Mouse (Mus musculus): Measurements from ENCODE around the gene Kcnk10. TPM values are rescaled to one million over a fixed set of nuclear protein-coding genes. Genes with fewer than 3 reads are reported as not detected.

The Kcnk10 gene
- total and polyA plus RNA-seq, 3 experiments = 0.16 TPM; not detected in 2

- no peak for TF ChIP-seq POLR2AphosphoS5 (IDR thresholded peaks at IDR 0.05; ENCODE audit: insufficient replicate concordance, low read depth, low read length)
- TF ChIP-seq TAL1 (conservative IDR thresholded peaks at IDR 0.05; ENCODE audit: low read depth, low read length) = no peak
- TF ChIP-seq CTCF (IDR thresholded peaks at IDR 0.05; ENCODE audit: low read depth, low read length) = no peak
- TF ChIP-seq GATA1 (IDR thresholded peaks at IDR 0.05; ENCODE audit: borderline replicate concordance, low read length) = no peak
- no peak for TF ChIP-seq GATA2 (IDR thresholded peaks at IDR 0.05; ENCODE audit: borderline replicate concordance, low read depth, low read length)
- no peaks in the 10 kb centered on the region for H3K4me1 ChIP-seq (ENCODE audit: insufficient read depth, low read depth, low read length)
- ATAC-seq (ENCODE audit: extremely low read depth, insufficient number of reproducible peaks, low FRiP score, poor library complexity, severe bottlenecking) (no peak), DNase-seq (ENCODE audit: low spot score) (no peak)
- H3K27me3 ChIP-seq (ENCODE audit: insufficient read depth, low read length) = no peaks in the 10 kb centered on the region
- no peaks in the 10 kb centered on the region for H3K36me3 ChIP-seq (replicated peaks)
- peaks cover 9% of the 10 kb centered on the region for H3K9me3 ChIP-seq (replicated peaks)
- H3K4me3 ChIP-seq (ENCODE audit: low read depth, low read length) = no peak overlapping the region
Measured at GRCm38 (mm10) chr12:98470097-98470496, 108.0 kb downstream of the Kcnk10 start.

- H3K36me3 ChIP-seq (replicated peaks) = no peaks in the 10 kb centered on the region
- H3K27me3 ChIP-seq (ENCODE audit: insufficient read depth, low read length) = no peaks in the 10 kb centered on the region
- ATAC-seq (ENCODE audit: extremely low read depth, insufficient number of reproducible peaks, low FRiP score, poor library complexity, severe bottlenecking) = no peak
- H3K4me1 ChIP-seq (ENCODE audit: insufficient read depth, low read depth, low read length) = no peaks in the 10 kb centered on the region
- no peak for TF ChIP-seq GATA1 (IDR thresholded peaks at IDR 0.05; ENCODE audit: borderline replicate concordance, low read length)
- no peak for TF ChIP-seq CTCF (IDR thresholded peaks at IDR 0.05; ENCODE audit: low read depth, low read length)
- TF ChIP-seq GATA2 (IDR thresholded peaks at IDR 0.05; ENCODE audit: borderline replicate concordance, low read depth, low read length) = no peak
- TF ChIP-seq TAL1 (conservative IDR thresholded peaks at IDR 0.05; ENCODE audit: low read depth, low read length) = no peak
- TF ChIP-seq POLR2AphosphoS5 (IDR thresholded peaks at IDR 0.05; ENCODE audit: insufficient replicate concordance, low read depth, low read length) = no peak
- no peak overlapping the region for H3K4me3 ChIP-seq (ENCODE audit: low read depth, low read length)
- H3K9me3 ChIP-seq (replicated peaks) = peaks cover 9% of the 10 kb centered on the region
- DNase-seq (ENCODE audit: low spot score) = no peak
Measured at GRCm38 (mm10) chr12:98467793-98468192, 110.3 kb downstream of the Kcnk10 start.

GRCm38 (mm10) chr12:98459889-98460288 is 118.2 kb downstream of the Kcnk10 start:
- Histone ChIP-seq H3K4me3 (ENCODE audit: low read depth, low read length) (no peak overlapping the region), H3K27me3 (ENCODE audit: insufficient read depth, low read length) (no peaks in the 10 kb centered on the region), H3K4me1 (ENCODE audit: insufficient read depth, low read depth, low read length) (no peaks in the 10 kb centered on the region), H3K9me3 (replicated peaks) (peaks cover 15% of the 10 kb centered on the region), H3K36me3 (replicated peaks) (no peaks in the 10 kb centered on the region)
- ATAC-seq (ENCODE audit: extremely low read depth, insufficient number of reproducible peaks, low FRiP score, poor library complexity, severe bottlenecking) (no peak), DNase-seq (ENCODE audit: low spot score) (no peak)
- TF ChIP-seq POLR2AphosphoS5 (IDR thresholded peaks at IDR 0.05; ENCODE audit: insufficient replicate concordance, low read depth, low read length) (no peak), CTCF (IDR thresholded peaks at IDR 0.05; ENCODE audit: low read depth, low read length) (peak; percentile 48), GATA2 (IDR thresholded peaks at IDR 0.05; ENCODE audit: borderline replicate concordance, low read depth, low read length) (no peak)

- H3K4me3 ChIP-seq (ENCODE audit: low read depth, low read length) = no peak overlapping the region
- no peaks in the 10 kb centered on the region for H3K27me3 ChIP-seq (ENCODE audit: insufficient read depth, low read length)
- no peak for ATAC-seq (ENCODE audit: extremely low read depth, insufficient number of reproducible peaks, low FRiP score, poor library complexity, severe bottlenecking)
- TF ChIP-seq CTCF (IDR thresholded peaks at IDR 0.05; ENCODE audit: low read depth, low read length) (no peak), GATA2 (IDR thresholded peaks at IDR 0.05; ENCODE audit: borderline replicate concordance, low read depth, low read length) (no peak), POLR2AphosphoS5 (IDR thresholded peaks at IDR 0.05; ENCODE audit: insufficient replicate concordance, low read depth, low read length) (no peak), TAL1 (conservative IDR thresholded peaks at IDR 0.05; ENCODE audit: low read depth, low read length) (no peak), GATA1 (IDR thresholded peaks at IDR 0.05; ENCODE audit: borderline replicate concordance, low read length) (no peak)
- no peak for DNase-seq (ENCODE audit: low spot score)
- no peaks in the 10 kb centered on the region for H3K4me1 ChIP-seq (ENCODE audit: insufficient read depth, low read depth, low read length)
- no peaks in the 10 kb centered on the region for H3K36me3 ChIP-seq (replicated peaks)
- peaks cover 15% of the 10 kb centered on the region for H3K9me3 ChIP-seq (replicated peaks)
Measured at GRCm38 (mm10) chr12:98458944-98459343, 119.2 kb downstream of the Kcnk10 start.

- H3K9me3 ChIP-seq (replicated peaks) = peaks cover 18% of the 10 kb centered on the region
- H3K27me3 ChIP-seq (ENCODE audit: insufficient read depth, low read length) = no peaks in the 10 kb centered on the region
- no peaks in the 10 kb centered on the region for H3K36me3 ChIP-seq (replicated peaks)
- no peak for DNase-seq (ENCODE audit: low spot score)
- no peak for ATAC-seq (ENCODE audit: extremely low read depth, insufficient number of reproducible peaks, low FRiP score, poor library complexity, severe bottlenecking)
- no peaks in the 10 kb centered on the region for H3K4me1 ChIP-seq (ENCODE audit: insufficient read depth, low read depth, low read length)
- TF ChIP-seq CTCF (IDR thresholded peaks at IDR 0.05; ENCODE audit: low read depth, low read length) (no peak), GATA2 (IDR thresholded peaks at IDR 0.05; ENCODE audit: borderline replicate concordance, low read depth, low read length) (no peak), GATA1 (IDR thresholded peaks at IDR 0.05; ENCODE audit: borderline replicate concordance, low read length) (no peak), POLR2AphosphoS5 (IDR thresholded peaks at IDR 0.05; ENCODE audit: insufficient replicate concordance, low read depth, low read length) (no peak), TAL1 (conservative IDR thresholded peaks at IDR 0.05; ENCODE audit: low read depth, low read length) (no peak)
- H3K4me3 ChIP-seq (ENCODE audit: low read depth, low read length) = no peak overlapping the region
Measured at GRCm38 (mm10) chr12:98458516-98458915, 119.6 kb downstream of the Kcnk10 start.

GRCm38 (mm10) chr12:98453161-98453560 is 124.9 kb downstream of the Kcnk10 start:
- Histone ChIP-seq H3K4me1 (ENCODE audit: insufficient read depth, low read depth, low read length) (no peaks in the 10 kb centered on the region), H3K27me3 (ENCODE audit: insufficient read depth, low read length) (no peaks in the 10 kb centered on the region), H3K4me3 (ENCODE audit: low read depth, low read length) (no peak overlapping the region), H3K36me3 (replicated peaks) (no peaks in the 10 kb centered on the region), H3K9me3 (replicated peaks) (peaks cover 27% of the 10 kb centered on the region)
- ATAC-seq (ENCODE audit: extremely low read depth, insufficient number of reproducible peaks, low FRiP score, poor library complexity, severe bottlenecking) = no peak
- no peak for TF ChIP-seq CTCF (IDR thresholded peaks at IDR 0.05; ENCODE audit: low read depth, low read length)
- TF ChIP-seq POLR2AphosphoS5 (IDR thresholded peaks at IDR 0.05; ENCODE audit: insufficient replicate concordance, low read depth, low read length) = no peak
- TF ChIP-seq TAL1 (conservative IDR thresholded peaks at IDR 0.05; ENCODE audit: low read depth, low read length) = no peak
- no peak for TF ChIP-seq GATA2 (IDR thresholded peaks at IDR 0.05; ENCODE audit: borderline replicate concordance, low read depth, low read length)
- TF ChIP-seq GATA1 (IDR thresholded peaks at IDR 0.05; ENCODE audit: borderline replicate concordance, low read length) = no peak
- DNase-seq (ENCODE audit: low spot score) = no peak

Measured in G1E (cell line).